Mouse (Mus musculus): ENCODE measurements around the gene AC131692.1.

DNA sequence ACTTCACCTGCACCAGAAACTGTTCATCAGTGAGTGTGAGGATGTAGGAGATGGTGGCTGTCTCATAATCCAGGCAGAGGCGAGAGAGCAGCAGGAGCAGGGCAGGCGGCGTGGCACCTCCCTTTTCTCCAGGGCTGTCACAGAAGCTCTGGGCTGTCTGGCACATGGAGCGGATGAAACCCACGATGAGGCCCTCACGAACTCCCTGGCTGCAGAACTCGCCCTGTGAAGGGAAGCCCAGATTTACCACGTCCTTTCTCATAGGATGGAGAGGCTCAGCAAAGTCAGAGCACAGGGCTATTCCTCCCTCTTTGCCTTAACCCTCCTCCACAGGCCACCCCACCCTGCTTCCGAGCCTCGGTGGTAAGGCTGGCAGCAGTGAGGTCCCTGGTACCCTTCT, 24.4 kb upstream of the AC131692.1 start:
- TF ChIP-seq CTCF (IDR thresholded peaks at IDR 0.05; ENCODE audit: extremely low read depth, insufficient read length, insufficient replicate concordance, low read depth, low read length) (no peak), POLR2A (IDR thresholded peaks at IDR 0.05; ENCODE audit: low read depth, low read length) (no peak)
